Mouse (Mus musculus) small intestine, adult 2 months (tissue): Measurements from ENCODE around the gene Gm3264. TPM values are rescaled to one million over a fixed set of nuclear protein-coding genes. Genes with fewer than 3 reads are reported as not detected.
A peak's percentile ranks its signal among the peaks of the same experiment; 100 is the strongest.
"Not testable (repeated sequence)": the region's sequence is repeated elsewhere in the genome, so short reads cannot be mapped to it uniquely, and the experiment has no call there.

Experiments used
- H3K27ac ChIP-seq: fragments of 200-500 bp; 2 replicates; pipeline ENCODE4 v1.5.1; 2012; ENCODE audit warnings: low read depth, low read length, control low read depth, inconsistent platforms; ENCODE audit not compliant: insufficient read depth
- H3K27me3 ChIP-seq: fragments of 200-500 bp; 2 replicates; pipeline ENCODE4 v1.6.1; 2012; ENCODE audit warnings: mild to moderate bottlenecking, moderate library complexity, low read length, inconsistent platforms; ENCODE audit not compliant: control insufficient read depth, insufficient read depth
- H3K36me3 ChIP-seq: fragments of 200-500 bp; 2 replicates; pipeline ENCODE4 v1.6.1; 2012; ENCODE audit warnings: mild to moderate bottlenecking, low read length, control low read depth, inconsistent platforms; ENCODE audit not compliant: control insufficient read depth, insufficient read depth
- H3K4me1 ChIP-seq: fragments of 200-500 bp; 2 replicates; pipeline ENCODE4 v1.6.1; 2012; ENCODE audit warnings: low read length, inconsistent platforms, mixed read lengths; ENCODE audit not compliant: control insufficient read depth, insufficient read depth, insufficient read length
- H3K4me3 ChIP-seq: fragments of 200-500 bp; 2 replicates; pipeline ENCODE4 v1.5.1; 2012; ENCODE audit warnings: low read depth, mild to moderate bottlenecking, control low read depth, inconsistent platforms, low read length, moderate library complexity
- WGBS: fragments of 180-500 bp; shearing (Covaris S2); methylation state at CpG from one replicate; pipeline ENCODE4 v1.1.7; 2018; 5-methylcytosine and 5-hydroxymethylcytosine counted together
- polyA plus RNA-seq: library from polyadenylated mRNA; depleted of rRNA; stranded (reverse); fragments of >200 nt; gene quantifications from 2 replicates; pipeline ENCODE4 v1.2.3, GENCODE M21; 2012; rRNA removed

Gm3264 gene
- polyA plus RNA-seq: not detected in 2 replicates

GRCm38 (mm10) chr14:4855299-4855980 is at the start of gene Gm3264:
Gene Gm3264 (plus strand): TSS chr14:4855576.
- not testable (repeated sequence) for H3K4me1 ChIP-seq, H3K27me3 ChIP-seq, H3K36me3 ChIP-seq, H3K27ac ChIP-seq
- H3K4me3 ChIP-seq: peak within 1 kb of the TSS; percentile 38
- WGBS: 4% methylated on average over 32 of the region's 59 CpGs

GRCm38 (mm10) chr14:4806421-4806820 is 49.0 kb upstream of the Gm3264 start:
- 85% methylated on average over 6 of the region's 6 CpGs for WGBS
- not testable (repeated sequence) for H3K36me3 ChIP-seq, H3K27me3 ChIP-seq, H3K27ac ChIP-seq, H3K4me1 ChIP-seq, H3K4me3 ChIP-seq

- H3K27ac ChIP-seq, H3K36me3 ChIP-seq, H3K4me1 ChIP-seq, H3K27me3 ChIP-seq, H3K4me3 ChIP-seq: not testable (repeated sequence)
- WGBS: 90% methylated on average over 4 of the region's 7 CpGs
These were observed 33.4 kb upstream of the Gm3264 start for GRCm38 (mm10) chr14:4821950-4822349.

DNA sequence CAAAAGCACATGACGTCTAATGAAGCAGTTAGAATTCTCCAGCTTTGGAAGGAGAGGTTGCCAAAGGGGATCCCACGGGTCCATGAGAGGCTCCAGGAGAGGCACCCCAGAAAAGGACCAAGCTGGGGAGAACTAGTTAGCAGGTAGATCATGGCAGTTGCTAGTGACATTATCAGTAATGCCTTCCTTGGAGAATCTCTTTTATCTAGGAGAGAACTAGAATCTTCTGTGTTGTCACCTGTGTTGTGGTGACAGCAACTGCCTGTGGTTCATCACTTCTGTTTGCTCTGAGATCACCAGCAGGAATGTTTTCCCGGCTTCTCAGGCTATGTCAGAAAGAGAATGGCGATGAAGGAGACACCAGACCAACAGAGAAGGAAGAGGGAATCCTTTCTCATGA is 17.6 kb upstream of the Gm3264 start, which contains the start of gene Gm3269:
Gm3269 (plus strand) TSS at position 301 of the 400 bp plus-strand sequence.
- no CpG with 5 or more reads among the region's 4 CpGs for WGBS
- H3K27me3 ChIP-seq, H3K4me1 ChIP-seq, H3K27ac ChIP-seq, H3K4me3 ChIP-seq, H3K36me3 ChIP-seq: not testable (repeated sequence)

DNA sequence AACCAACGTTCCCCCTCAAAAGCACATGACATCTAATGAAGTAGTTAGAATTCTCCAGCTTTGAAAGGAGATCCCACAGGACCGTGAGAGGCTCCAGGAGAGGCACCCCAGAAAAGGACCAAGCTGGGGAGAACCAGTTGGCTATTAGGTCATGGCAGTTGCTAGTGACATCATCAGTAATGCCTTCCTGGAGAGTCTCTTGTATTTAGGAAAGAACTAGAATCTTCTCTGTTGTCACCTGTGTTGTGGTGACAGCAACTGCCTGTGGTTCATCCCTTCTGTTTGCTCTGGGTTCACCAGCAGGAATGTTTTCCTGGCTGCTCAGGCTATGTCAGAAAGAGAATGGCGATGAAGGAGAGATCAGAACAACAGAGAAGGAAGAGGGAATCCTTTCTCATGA is 36.7 kb downstream of the Gm3264 start, which contains the start of gene Gm3278:
Gm3278 (plus strand) TSS at position 301 of the 400 bp plus-strand sequence.
- not testable (repeated sequence) for H3K4me3 ChIP-seq, H3K27me3 ChIP-seq, H3K36me3 ChIP-seq, H3K27ac ChIP-seq, H3K4me1 ChIP-seq
- WGBS: 89% methylated on average over 1 of the region's 3 CpGs

Other genes with a start within 250 kb of the Gm3264 start
- not detected in 2 replicates for gene Gm8159, start 223.2 kb upstream of the Gm3264 start, polyA plus RNA-seq
- gene Gm3239, start 191.4 kb upstream of the Gm3264 start, polyA plus RNA-seq: not detected in 2 replicates
- gene Gm7876, start 146.3 kb upstream of the Gm3264 start, polyA plus RNA-seq: not detected in 2 replicates
- gene Gm3252, start 128.8 kb upstream of the Gm3264 start, polyA plus RNA-seq: not detected in 2 replicates
- not detected in 2 replicates for gene Gm9602, start 79.2 kb upstream of the Gm3264 start, polyA plus RNA-seq
- gene Gm3269, start 17.5 kb upstream of the Gm3264 start, polyA plus RNA-seq: not detected in 2 replicates
- gene Gm3278, start 36.8 kb downstream of the Gm3264 start, polyA plus RNA-seq: not detected in 2 replicates
- not detected in 2 replicates for gene Gm8297, start 128.4 kb downstream of the Gm3264 start, polyA plus RNA-seq
- not detected in 2 replicates for gene Gm3298, start 160.3 kb downstream of the Gm3264 start, polyA plus RNA-seq
- not detected in 2 replicates for gene 4930555G01Rik, start 195.1 kb downstream of the Gm3264 start, polyA plus RNA-seq
- gene Gm8281, start 215.5 kb downstream of the Gm3264 start, polyA plus RNA-seq: not detected in 2 replicates